Mouse (Mus musculus) layer of hippocampus, adult 9-10 months (tissue): ENCODE measurements at regions not wholly inside any gene's neighbourhood (a gene's known extent, or its start where the extent isn't known, plus 50 kb on each side); places are given as distances from the start of the nearest gene placed in this dataset.

Source experiments
- DNase-seq: peaks from one replicate; pipeline ENCODE4 v3.0.0; 2022; ENCODE audit warnings: low spot score

DNA sequence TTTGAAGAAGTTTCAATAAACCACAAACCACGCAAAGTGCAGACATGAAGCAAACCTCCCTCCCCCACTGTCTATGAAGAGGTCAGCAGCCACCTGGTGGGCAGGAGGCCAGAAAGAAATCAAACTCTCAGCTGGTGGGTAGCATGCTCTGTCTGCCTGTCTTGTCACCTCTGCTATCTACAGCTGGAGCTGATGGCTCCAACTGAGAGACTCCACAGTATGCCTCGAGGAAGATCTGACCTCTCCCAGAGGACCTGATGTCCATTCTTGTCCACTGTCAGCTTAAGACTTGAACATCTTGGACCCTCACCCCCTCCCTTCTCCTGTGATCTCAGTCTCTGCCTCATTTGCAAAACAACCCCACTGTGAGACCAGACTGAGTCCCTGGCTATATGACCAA, 585.0 kb upstream of the Cdh11 start:
- DNase-seq = no peak

- no peak for DNase-seq
These were observed 587.6 kb upstream of the Cdh11 start for GRCm38 (mm10) chr8:103373007-103373406.

DNA sequence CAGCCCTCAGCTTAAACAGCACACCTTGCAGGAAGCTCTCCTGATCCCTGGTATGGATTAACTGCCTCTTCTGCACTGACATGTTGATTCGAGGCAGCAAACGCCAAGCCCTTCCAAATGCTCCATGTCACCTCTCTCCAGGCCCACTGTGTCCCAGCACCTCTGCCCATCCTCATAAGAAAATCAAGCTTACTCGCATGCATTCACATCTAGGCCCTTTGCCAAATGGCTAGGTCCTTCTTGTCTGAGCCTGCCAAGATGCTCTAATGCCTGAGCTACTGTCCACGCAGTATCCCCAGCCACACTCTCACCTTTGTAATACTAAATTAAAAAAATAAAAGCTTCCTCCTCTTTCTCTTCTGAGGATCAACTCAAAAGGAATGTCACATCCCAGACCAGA, 588.7 kb upstream of the Cdh11 start:
- no peak for DNase-seq

- DNase-seq = no peak
These were observed 593.1 kb upstream of the Cdh11 start for GRCm38 (mm10) chr8:103378545-103378944.

- DNase-seq = no peak
These were observed 596.1 kb upstream of the Cdh11 start for GRCm38 (mm10) chr8:103381575-103381974.

GRCm38 (mm10) chr8:103391359-103391758, 605.9 kb upstream of the Cdh11 start:
- DNase-seq = no peak

GRCm38 (mm10) chr8:103395316-103395715, 609.9 kb upstream of the Cdh11 start:
- no peak for DNase-seq

GRCm38 (mm10) chr8:103398179-103398578, 612.7 kb upstream of the Cdh11 start:
- no peak for DNase-seq

DNA sequence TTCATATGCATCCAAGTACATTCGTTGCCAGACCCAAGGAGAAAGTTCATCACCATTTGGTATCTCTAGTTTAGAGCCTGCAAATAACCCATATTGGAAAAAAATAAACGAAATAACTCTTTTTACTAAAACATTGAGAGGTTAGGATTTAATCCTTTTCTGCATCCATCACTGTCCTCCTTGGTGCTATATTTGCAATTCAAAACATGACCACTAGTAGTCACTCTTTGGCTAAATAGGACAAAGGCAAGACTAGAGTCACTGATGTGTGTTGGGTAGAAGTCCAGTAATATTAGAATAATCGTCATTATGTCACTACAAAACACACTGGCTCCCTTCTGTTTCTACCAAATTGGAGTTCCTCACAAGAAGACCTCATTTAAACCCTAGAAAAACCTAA, 614.0 kb upstream of the Cdh11 start:
- DNase-seq = no peak

DNA sequence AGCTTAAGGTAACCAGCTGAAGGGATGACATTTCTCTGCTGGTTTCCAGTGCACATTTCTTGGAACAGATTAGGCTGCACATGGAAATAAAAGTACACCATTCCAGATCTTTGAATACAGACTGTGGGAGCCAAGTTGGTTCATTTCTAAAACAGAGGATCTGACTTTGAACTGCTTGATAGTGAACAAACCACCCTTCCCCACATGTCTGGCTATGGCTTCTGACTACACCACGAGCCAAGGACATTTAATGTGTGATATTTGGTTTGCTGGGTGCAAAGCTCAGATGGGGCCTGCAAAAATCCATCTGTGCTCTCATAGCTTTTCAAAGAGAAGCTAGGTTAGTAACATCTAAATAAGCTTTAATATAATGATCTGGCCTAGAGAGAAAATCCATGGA, 614.7 kb upstream of the Cdh11 start:
- peak; percentile 65 for DNase-seq

DNA sequence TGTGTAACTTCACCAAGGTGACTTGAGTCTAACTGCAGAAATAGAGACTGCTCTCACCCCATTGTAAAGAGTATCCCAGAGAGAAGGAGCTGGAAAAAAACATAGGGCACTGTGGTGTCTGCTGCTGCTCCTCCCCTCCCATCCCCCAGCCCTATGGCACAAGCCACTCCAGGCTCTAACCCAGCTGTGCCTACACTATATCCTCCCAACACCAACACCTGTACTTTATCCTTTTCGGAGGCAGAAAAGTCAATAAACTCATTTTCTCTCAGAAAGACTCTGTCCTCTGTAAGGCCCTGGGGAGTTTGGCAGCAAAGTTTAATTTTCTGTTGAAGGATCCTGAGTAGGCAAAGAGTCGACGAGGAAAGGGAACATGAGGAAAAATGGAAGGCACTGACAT, 617.3 kb upstream of the Cdh11 start:
- DNase-seq = no peak

DNA sequence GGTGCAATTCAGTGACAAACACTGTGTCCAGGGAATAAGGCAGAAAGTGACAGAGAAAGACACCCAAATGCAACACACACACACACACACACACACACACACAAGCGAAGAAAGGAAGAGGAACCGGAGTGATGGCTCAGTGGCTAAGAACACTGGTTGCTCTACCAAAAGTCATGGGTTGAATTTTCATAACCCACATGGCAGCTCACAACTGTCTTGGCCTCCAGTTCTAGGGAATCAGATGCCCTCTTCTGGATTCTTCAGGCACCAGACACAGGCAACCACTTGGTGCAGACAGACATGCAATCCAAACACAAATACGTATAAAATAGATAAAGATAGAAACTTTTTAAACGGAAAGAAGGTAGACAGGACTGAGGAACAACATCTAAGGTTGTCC, 618.4 kb upstream of the Cdh11 start:
- DNase-seq = no peak

DNA sequence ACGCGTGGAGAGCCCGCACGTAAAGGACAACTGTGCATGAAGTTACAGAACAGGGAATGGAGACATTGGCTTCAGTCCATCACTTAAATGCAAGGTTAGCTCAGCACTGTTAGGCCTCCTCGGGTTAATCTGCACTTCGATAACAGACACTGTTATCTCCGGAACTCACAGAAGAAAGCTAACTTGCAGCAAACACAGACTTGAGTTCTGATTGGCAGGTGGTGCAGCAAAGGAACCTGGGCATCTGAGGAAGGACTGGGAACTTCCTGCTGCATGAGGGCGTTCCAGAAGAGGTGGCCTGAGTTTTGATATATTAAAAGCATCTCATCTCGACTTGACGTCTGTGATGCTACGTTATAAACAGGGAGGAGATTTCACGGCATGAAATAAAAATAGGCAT, 620.3 kb upstream of the Cdh11 start:
- no peak for DNase-seq

DNA sequence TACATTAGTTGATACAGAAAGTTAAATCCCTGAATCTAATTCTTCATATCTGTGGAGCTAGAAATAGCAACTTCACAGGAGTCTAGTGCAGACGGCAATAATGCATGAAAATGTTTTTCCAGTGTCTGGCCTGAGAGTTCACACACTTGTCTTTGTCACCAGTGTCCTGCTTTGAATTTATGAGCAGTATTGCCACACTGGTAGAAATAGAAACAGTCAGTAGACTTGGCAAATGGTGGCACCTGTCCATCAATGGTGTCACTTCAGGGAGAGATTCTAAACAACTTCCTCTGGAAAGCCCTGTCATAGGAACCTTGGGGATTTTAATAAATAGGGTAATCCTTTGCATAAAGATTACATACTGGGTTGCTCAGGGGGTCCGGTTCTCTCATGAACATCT, 621.5 kb upstream of the Cdh11 start:
- DNase-seq = no peak

DNA sequence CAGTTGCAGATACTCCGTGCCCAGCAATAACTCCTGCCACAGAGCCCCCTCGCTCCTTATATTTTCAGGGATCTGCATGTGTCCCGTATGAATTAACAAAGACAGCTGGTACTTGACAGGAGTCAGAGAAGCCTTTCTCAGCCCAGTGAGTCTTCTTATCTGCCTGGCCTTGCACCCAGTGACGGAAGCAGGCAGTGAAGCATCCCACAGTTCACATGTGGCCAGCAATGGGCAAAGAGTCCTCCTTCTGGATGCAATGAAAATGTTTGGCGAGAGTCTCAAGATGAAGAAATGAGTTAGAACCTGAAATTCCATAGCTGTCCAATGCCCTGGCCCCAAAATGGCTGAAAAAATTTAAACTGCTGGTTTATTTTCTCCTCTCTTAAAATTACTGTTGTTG, 622.2 kb upstream of the Cdh11 start:
- DNase-seq = no peak

GRCm38 (mm10) chr8:103408411-103408810, 623.0 kb upstream of the Cdh11 start:
- no peak for DNase-seq

GRCm38 (mm10) chr8:103409121-103409551, 623.7 kb upstream of the Cdh11 start:
- DNase-seq = no peak

DNA sequence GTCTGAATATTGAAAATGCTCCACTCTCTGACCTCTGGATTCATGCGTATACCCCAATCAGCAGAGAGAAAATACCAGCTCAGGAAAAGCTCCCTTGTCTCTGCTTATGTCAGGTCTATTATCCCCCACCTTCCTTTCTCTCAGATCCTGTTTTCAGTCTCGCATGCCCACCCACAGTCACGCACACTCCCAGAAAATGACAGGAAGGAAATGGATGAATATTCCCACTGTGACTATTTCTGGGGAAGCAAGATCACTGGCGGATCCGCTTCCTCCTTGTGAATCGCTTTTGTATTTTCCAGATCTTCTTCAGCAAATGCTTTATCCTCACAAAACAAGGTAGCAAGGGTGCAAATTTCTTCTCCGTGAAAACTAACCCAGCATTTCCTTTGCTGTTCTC, 627.3 kb upstream of the Cdh11 start:
- no peak for DNase-seq

DNA sequence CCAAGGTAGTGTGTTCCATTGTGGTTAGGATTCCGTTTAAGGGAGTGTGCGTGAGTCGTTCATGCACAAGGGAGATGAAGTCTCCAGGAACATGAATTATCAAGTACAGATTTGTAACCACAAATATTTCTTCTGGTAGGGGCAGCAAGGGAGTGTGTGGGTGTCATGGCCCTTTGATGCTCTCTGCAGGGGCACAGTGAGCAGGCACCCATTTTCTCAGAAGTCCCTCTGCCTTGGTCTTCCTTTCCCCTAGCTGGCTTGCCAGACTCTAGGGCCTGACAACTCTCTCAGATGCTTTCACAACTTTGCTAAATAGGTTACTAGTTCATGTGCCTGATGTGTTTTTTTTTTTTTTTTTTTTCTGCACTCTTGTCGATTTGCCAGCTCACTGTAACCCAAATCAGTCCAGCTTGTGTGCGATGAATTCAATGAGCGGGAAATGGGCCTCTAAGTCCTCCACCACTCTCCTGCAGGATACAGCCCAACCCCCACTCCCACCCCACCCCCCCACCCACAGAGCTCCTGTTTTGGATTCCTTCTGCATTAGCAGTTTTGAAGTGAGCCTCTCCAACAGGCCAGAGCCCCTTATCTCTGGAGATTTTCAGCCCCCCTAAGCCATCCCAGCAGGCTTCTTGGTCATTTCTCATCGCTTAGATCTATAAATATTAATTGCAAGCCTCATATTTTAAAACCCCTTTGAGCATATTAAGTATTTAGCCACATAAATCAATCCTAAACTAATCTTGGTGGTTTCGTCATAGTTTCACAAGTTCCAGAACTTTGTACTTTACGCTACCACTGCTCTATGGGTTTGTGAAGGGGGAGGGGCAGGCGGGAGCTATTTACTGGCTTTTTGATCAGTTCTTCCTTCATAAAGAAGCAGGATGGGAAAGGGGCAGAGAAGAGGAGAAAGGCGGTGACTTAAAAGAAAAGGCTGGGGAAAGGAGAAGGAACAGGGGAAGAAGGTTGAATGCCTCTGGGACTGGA, 628.4 kb upstream of the Cdh11 start:
- DNase-seq = no peak

DNA sequence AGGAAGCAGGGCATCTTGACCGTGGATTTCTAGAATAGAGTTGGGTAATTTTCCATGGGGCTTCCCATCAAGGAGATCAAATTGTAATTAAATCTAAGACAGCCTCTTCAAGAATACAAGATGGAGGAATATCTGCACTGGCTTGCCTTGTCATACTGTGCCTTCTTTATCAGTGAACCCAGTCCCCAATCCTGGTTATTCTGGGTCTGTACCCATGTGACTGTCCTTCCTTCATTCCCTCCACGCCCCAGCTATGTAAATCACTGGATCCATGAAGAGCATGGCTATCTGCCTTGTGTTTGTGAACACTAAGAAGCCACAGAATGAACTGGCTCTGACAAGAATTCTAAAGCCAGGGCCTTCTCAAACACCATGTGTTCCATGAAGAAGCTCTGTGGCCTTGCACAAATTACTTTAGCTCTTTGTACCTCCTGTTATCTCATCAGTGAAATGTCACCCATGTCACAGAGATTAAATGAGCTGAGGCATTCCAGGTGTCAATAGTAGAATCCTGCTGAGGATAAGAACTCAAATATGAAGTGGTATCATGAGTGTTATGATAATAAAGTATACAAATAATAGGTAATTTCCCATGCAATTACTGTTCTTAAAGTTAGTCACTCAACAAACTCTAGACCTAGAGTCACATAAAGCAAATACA, 637.0 kb upstream of the Cdh11 start:
- DNase-seq = no peak

DNA sequence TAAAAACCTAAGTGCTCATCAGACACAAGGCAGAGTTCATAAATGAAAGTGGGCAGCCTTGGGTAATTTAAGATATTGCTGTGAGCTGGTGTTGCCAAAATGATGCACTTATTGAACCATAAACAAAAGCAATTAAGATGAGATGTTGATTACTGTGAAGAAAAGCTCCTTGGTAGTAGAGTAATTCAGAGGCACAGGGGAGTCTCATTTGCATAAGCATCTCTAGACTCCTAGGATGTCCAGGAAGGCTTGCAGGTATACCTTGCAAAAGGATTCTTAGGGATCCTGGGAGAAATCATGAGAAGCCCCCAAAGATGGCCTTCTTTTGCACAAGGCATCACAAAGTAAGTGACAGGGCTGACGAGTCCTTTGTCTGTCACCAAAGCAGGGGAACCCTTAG, 640.5 kb upstream of the Cdh11 start:
- DNase-seq = no peak

DNA sequence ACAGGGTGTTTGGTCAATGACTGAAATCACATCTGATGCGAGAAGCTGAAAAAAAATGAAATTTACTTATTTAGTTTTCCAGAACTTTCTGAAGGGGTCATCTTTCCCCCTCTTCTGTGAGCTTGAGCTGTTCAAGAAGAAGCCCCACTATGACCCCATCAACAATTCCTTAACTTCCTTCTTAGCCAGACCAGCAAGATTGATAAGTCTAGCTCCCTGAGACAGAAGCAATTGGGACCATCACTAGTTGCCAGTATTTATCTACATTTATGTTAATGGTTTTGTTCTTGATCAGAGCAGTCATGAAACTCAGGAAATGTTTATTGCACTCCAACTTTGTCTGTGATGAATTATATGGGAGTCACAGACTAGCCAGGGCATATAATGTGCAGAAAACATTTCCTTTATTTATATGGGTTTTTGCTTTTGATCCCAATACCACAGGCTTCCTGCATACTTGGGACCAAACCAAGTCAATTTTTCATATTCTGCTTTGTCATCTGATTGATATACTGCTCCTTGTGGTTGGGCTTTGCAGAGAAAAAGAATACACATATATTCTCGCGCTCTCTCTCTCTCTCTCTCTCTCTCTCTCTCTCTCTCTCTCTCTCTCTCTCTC, 645.5 kb upstream of the Cdh11 start:
- no peak for DNase-seq

GRCm38 (mm10) chr8:103433532-103434105, 648.2 kb upstream of the Cdh11 start:
- DNase-seq = no peak
